Mouse (Mus musculus): Measurements from ENCODE around the gene Glrb.

- no peak for TF ChIP-seq POLR2A (IDR thresholded peaks at IDR 0.05; ENCODE audit: low read depth, low read length)
- no peak for TF ChIP-seq CTCF (IDR thresholded peaks at IDR 0.05; ENCODE audit: extremely low read depth, insufficient read depth, insufficient read length, insufficient replicate concordance)
These were observed 32.7 kb downstream of the Glrb start for GRCm38 (mm10) chr3:80880660-80881293.

Data from spleen, adult 2 months (tissue).